Comparison of ENCODE assay signal across 7 mouse cellular contexts in the genomic region with DNA sequence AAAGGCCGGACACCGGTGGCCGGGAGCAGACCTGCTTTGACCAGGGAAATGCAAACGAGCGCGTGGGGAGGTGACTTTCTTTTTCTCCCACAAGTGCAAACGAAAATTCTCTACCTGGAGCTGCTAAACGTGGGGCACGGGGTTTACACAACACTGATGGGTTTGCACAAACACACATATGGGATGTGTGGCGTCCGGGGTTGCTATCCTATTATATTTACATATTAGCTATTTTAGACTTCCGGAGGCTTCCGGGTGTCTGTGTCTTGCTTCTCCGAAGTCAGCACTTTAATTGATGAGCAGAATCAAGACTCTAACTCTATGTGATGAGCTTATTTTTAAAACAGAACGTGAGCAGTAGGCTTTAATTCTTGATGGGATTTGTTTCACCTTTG. TPM values are rescaled to one million over a fixed set of nuclear protein-coding genes. Genes with fewer than 3 reads are reported as not detected.
A peak's percentile ranks its signal among the peaks of the same experiment; 100 is the strongest.
DNase-seq lines count a peak whose midpoint lies in the region; ATAC-seq and TF ChIP-seq lines count a peak whose summit lies in the region.

No protein-coding gene starts in this region.

- no peaks in the 10 kb centered on the region; the same call in 1 of the 2 replicates for H3K27me3 ChIP-seq in thymus, adult 2 months (ENCODE audit: control insufficient read depth, insufficient read depth, low read length)
- peaks cover 8% of the 10 kb centered on the region; the same call in 1 of the 2 replicates for H3K27me3 ChIP-seq in forebrain, embryonic 15.5 days
- H3K27me3 ChIP-seq in liver, embryonic 14.5 days (ENCODE audit: control insufficient read depth, insufficient read depth, low read length): peaks cover 7% of the 10 kb centered on the region

- H3K4me3 ChIP-seq in thymus, adult 2 months (ENCODE audit: control insufficient read depth, insufficient read depth, low read length): peak overlapping the region; percentile 78
- H3K4me3 ChIP-seq in forebrain, embryonic 15.5 days: peak overlapping the region; percentile 64
- peak overlapping the region; percentile 68 to 69 for H3K4me3 ChIP-seq in liver, embryonic 14.5 days (ENCODE audit: insufficient read depth in 1 of 2, low read depth in 2 of 2, low read length in 2 of 2)

- DNase-seq in thymus, adult 2 months: peak; percentile 4
- DNase-seq in thymus, postnatal 0 days (ENCODE audit: low spot score): no peak
- no peak for DNase-seq in liver, embryonic 14.5 days (ENCODE audit: low read depth in 3 of 3, low spot score in 3 of 3)
- DNase-seq in frontal cortex, postnatal 25 days (ENCODE audit: low spot score in 2 of 2): no peak
- no peak for DNase-seq in ovary, postnatal 10 days (ENCODE audit: low spot score)

- ATAC-seq in forebrain, embryonic 15.5 days (replicated peaks): peak; percentile 35; the same call in 1 of the 2 replicates
- peak; percentile 6; the same call in 1 of the 2 replicates for ATAC-seq in liver, embryonic 14.5 days (ENCODE audit: insufficient read depth)
- ATAC-seq in monocyte, adult 5-6 weeks (replicated peaks; ENCODE audit: insufficient number of reproducible peaks, low FRiP score, low TSS enrichment, poor library complexity, severe bottlenecking): no peak

- no peak for TF ChIP-seq EP300 in liver, embryonic 14.5 days (IDR thresholded peaks at IDR 0.05; ENCODE audit: low read depth)

- H3K4me2 ChIP-seq in forebrain, embryonic 15.5 days (replicated peaks): peak overlapping the region; percentile 100
- H3K4me2 ChIP-seq in liver, embryonic 14.5 days (ENCODE audit: low read depth): peak overlapping the region; percentile 95

- TF ChIP-seq POLR2A in thymus, adult 2 months (IDR thresholded peaks at IDR 0.05; ENCODE audit: control insufficient read depth, extremely low read depth, insufficient read depth, low read length, poor library complexity): no peak

- peak overlapping the region; percentile 61; the same call in 1 of the 2 replicates for H3K9ac ChIP-seq in forebrain, embryonic 15.5 days (replicated peaks)
- peak overlapping the region; percentile 54 for H3K9ac ChIP-seq in liver, embryonic 14.5 days (replicated peaks)

- no peak overlapping the region for H3K27ac ChIP-seq in thymus, adult 2 months (ENCODE audit: control insufficient read depth, insufficient read depth, low read length)
- no peak overlapping the region for H3K27ac ChIP-seq in forebrain, embryonic 15.5 days (replicated peaks)
- H3K27ac ChIP-seq in liver, embryonic 14.5 days: no peak overlapping the region

- TF ChIP-seq CTCF in thymus, adult 2 months (IDR thresholded peaks at IDR 0.05; ENCODE audit: borderline replicate concordance, control insufficient read depth, extremely low read depth, insufficient read depth, low read length, poor library complexity): no peak
- no peak for TF ChIP-seq CTCF in liver, embryonic 14.5 days (IDR thresholded peaks at IDR 0.05; ENCODE audit: low read depth)

- no peaks in the 10 kb centered on the region for H3K36me3 ChIP-seq in thymus, adult 2 months (ENCODE audit: control insufficient read depth, insufficient read depth, low read length)
- no peaks in the 10 kb centered on the region for H3K36me3 ChIP-seq in forebrain, embryonic 15.5 days
- H3K36me3 ChIP-seq in liver, embryonic 14.5 days (replicated peaks; ENCODE audit: control insufficient read depth, insufficient read depth, low read depth): no peaks in the 10 kb centered on the region

- H3K4me1 ChIP-seq in thymus, adult 2 months (replicated peaks; ENCODE audit: control insufficient read depth, insufficient read depth, low read length): peaks cover 7% of the 10 kb centered on the region
- peaks cover 15% of the 10 kb centered on the region for H3K4me1 ChIP-seq in forebrain, embryonic 15.5 days
- H3K4me1 ChIP-seq in liver, embryonic 14.5 days (replicated peaks; ENCODE audit: control insufficient read depth in 2 of 2, insufficient read depth in 2 of 2, low read length in 1 of 2): no peaks in the 10 kb centered on the region

- no peaks in the 10 kb centered on the region for H3K9me3 ChIP-seq in forebrain, embryonic 15.5 days
- no peaks in the 10 kb centered on the region for H3K9me3 ChIP-seq in liver, embryonic 14.5 days (ENCODE audit: control insufficient read depth, low read length)

- WGBS in thymus, adult 2 months: 7% methylated on average over 15 of the region's 15 CpGs
- WGBS in forebrain, embryonic 15.5 days: 16% methylated on average over 15 of the region's 15 CpGs
- 12% methylated on average over 15 of the region's 15 CpGs for WGBS in liver, embryonic 14.5 days (ENCODE audit: insufficient replicate concordance)

RNA-seq across cellular contexts. Expression of a gene that starts 0.4 kb away (rescaled TPM):
- 0.80 and 0.89 TPM in 2 replicates for polyA plus RNA-seq in thymus, adult 2 months (2012; rRNA removed)
- polyA plus RNA-seq in thymus, postnatal 0 days (2015; fragmentation: Nextera tagmentation; extraction: Ambion mirVana): 0.86 and 1.1 TPM in 2 replicates
- polyA plus RNA-seq in forebrain, embryonic 15.5 days (2015; fragmentation: Nextera tagmentation; extraction: Ambion mirVana): 0.91 and 1.8 TPM in 2 replicates
- 0.48 and 0.52 TPM in 2 replicates for polyA plus RNA-seq in liver, embryonic 14.5 days (2012; rRNA removed)
- 1.7 and 2.3 TPM in 2 replicates for polyA plus RNA-seq in liver, embryonic 14.5 days (2014; fragmentation: Nextera tagmentation; extraction: Ambion mirVana)
- 7.9 to 13.7 TPM (median 10.3 TPM) in 3 replicates for total RNA-seq in monocyte, adult 5-6 weeks (2017)
